Comparison of ENCODE assay signal across 8 mouse cellular contexts in genomic region chr13:95327345-95327741, GRCm38 (mm10). TPM values are rescaled to one million over a fixed set of nuclear protein-coding genes. Genes with fewer than 3 reads are reported as not detected.
DNase-seq lines count a peak whose midpoint lies in the region; ATAC-seq and TF ChIP-seq lines count a peak whose summit lies in the region.

No protein-coding gene starts in this region.

- H3K9me3 ChIP-seq in embryonic facial prominence, embryonic 11.5 days (replicated peaks; ENCODE audit: control insufficient read depth, low read length) = no peaks in the 10 kb centered on the region
- H3K9me3 ChIP-seq in hindbrain, embryonic 14.5 days (ENCODE audit: control insufficient read depth, low read length) = no peaks in the 10 kb centered on the region
- no peaks in the 10 kb centered on the region for H3K9me3 ChIP-seq in limb, embryonic 14.5 days (ENCODE audit: control insufficient read depth, low read length)
- no peaks in the 10 kb centered on the region for H3K9me3 ChIP-seq in midbrain, postnatal 0 days (ENCODE audit: low read length)

- DNase-seq in thymus, postnatal 4 days = peak; percentile 26
- DNase-seq in thymus, postnatal 36 days = no peak
- peak; percentile 54 for DNase-seq in embryonic facial prominence, embryonic 11.5 days (ENCODE audit: low spot score)
- peak; percentile 62 for DNase-seq in hindbrain, embryonic 14.5 days (ENCODE audit: low spot score)
- DNase-seq in limb, embryonic 14.5 days (ENCODE audit: low spot score) = peak; percentile 73
- DNase-seq in midbrain, postnatal 0 days (ENCODE audit: low spot score) = peak; percentile 85
- DNase-seq in T-cell, adult 2 months (ENCODE audit: low spot score) = no peak
- DNase-seq in c-Kit-positive CD71-positive TER-119-positive erythroid progenitor cells, embryonic 14.5 days (ENCODE audit: low spot score) = no peak

- no peaks in the 10 kb centered on the region for H3K27me3 ChIP-seq in embryonic facial prominence, embryonic 11.5 days (ENCODE audit: control insufficient read depth, insufficient read depth, low read length)
- H3K27me3 ChIP-seq in hindbrain, embryonic 14.5 days (ENCODE audit: control insufficient read depth, insufficient read depth, low read length) = no peaks in the 10 kb centered on the region
- no peaks in the 10 kb centered on the region for H3K27me3 ChIP-seq in limb, embryonic 14.5 days (ENCODE audit: control insufficient read depth, insufficient read depth, low read length)
- no peaks in the 10 kb centered on the region for H3K27me3 ChIP-seq in midbrain, postnatal 0 days (ENCODE audit: insufficient read depth, low read length)

- 2% methylated on average over 5 of the region's 5 CpGs for WGBS in embryonic facial prominence, embryonic 11.5 days
- 6% methylated on average over 5 of the region's 5 CpGs for WGBS in hindbrain, embryonic 14.5 days
- 4% methylated on average over 5 of the region's 5 CpGs for WGBS in limb, embryonic 14.5 days
- WGBS in midbrain, postnatal 0 days = 8% methylated on average over 5 of the region's 5 CpGs

- H3K4me1 ChIP-seq in embryonic facial prominence, embryonic 11.5 days (ENCODE audit: control insufficient read depth, insufficient read depth, low read length) = no peaks in the 10 kb centered on the region; the same call in 1 of the 2 replicates
- H3K4me1 ChIP-seq in hindbrain, embryonic 14.5 days (replicated peaks; ENCODE audit: control insufficient read depth, insufficient read depth, low read length) = peaks cover 32% of the 10 kb centered on the region
- H3K4me1 ChIP-seq in limb, embryonic 14.5 days (ENCODE audit: control insufficient read depth, insufficient read depth, low read length) = peaks cover 25% of the 10 kb centered on the region
- peaks cover 13% of the 10 kb centered on the region for H3K4me1 ChIP-seq in midbrain, postnatal 0 days (ENCODE audit: insufficient read depth, low read length)

- H3K27ac ChIP-seq in embryonic facial prominence, embryonic 11.5 days (replicated peaks; ENCODE audit: low read depth, low read length) = peak overlapping the region; percentile 53; the same call in 1 of the 2 replicates
- H3K27ac ChIP-seq in hindbrain, embryonic 14.5 days = peak overlapping the region; percentile 77
- peak overlapping the region; percentile 100 for H3K27ac ChIP-seq in limb, embryonic 14.5 days (replicated peaks; ENCODE audit: low read depth, low read length)
- peak overlapping the region; percentile 26; the same call in 1 of the 2 replicates for H3K27ac ChIP-seq in midbrain, postnatal 0 days (ENCODE audit: low read depth, low read length)

- TF ChIP-seq CTCF in midbrain, postnatal 0 days (IDR thresholded peaks at IDR 0.05) = no peak

- no peak for ATAC-seq in embryonic facial prominence, embryonic 11.5 days (replicated peaks; ENCODE audit: insufficient number of reproducible peaks, low FRiP score, low TSS enrichment, low read depth)
- no peak; the same call in 1 of the 2 replicates for ATAC-seq in hindbrain, embryonic 14.5 days (ENCODE audit: low FRiP score)
- no peak for ATAC-seq in limb, embryonic 14.5 days (ENCODE audit: low FRiP score, low read depth)
- ATAC-seq in midbrain, postnatal 0 days (ENCODE audit: low FRiP score) = no peak

- no peaks in the 10 kb centered on the region for H3K36me3 ChIP-seq in embryonic facial prominence, embryonic 11.5 days (replicated peaks; ENCODE audit: control insufficient read depth, insufficient read depth, low read depth, low read length)
- no peaks in the 10 kb centered on the region for H3K36me3 ChIP-seq in hindbrain, embryonic 14.5 days (replicated peaks; ENCODE audit: control insufficient read depth, insufficient read depth)
- 0 out of 2 replicates have a peak, but pooled peaks cover 9% of the 10 kb centered on the region for H3K36me3 ChIP-seq in limb, embryonic 14.5 days (ENCODE audit: control insufficient read depth, insufficient read depth, low read length)
- H3K36me3 ChIP-seq in midbrain, postnatal 0 days (ENCODE audit: insufficient read depth, low read length) = no peaks in the 10 kb centered on the region

- peak overlapping the region; percentile 99 for H3K9ac ChIP-seq in embryonic facial prominence, embryonic 11.5 days (replicated peaks; ENCODE audit: low read length)
- peak overlapping the region; percentile 94 for H3K9ac ChIP-seq in hindbrain, embryonic 14.5 days
- H3K9ac ChIP-seq in limb, embryonic 14.5 days (ENCODE audit: low read depth, low read length, severe bottlenecking) = peak overlapping the region; percentile 100
- H3K9ac ChIP-seq in midbrain, postnatal 0 days (replicated peaks; ENCODE audit: low read length, poor library complexity, severe bottlenecking) = peak overlapping the region; percentile 100

- no peak for TF ChIP-seq POLR2A in limb, embryonic 14.5 days (IDR thresholded peaks at IDR 0.05; ENCODE audit: borderline replicate concordance, extremely low read depth, insufficient read depth, insufficient read length)

- peak overlapping the region; percentile 81 for H3K4me2 ChIP-seq in embryonic facial prominence, embryonic 11.5 days (ENCODE audit: low read depth, low read length)
- peak overlapping the region; percentile 75 for H3K4me2 ChIP-seq in hindbrain, embryonic 14.5 days (replicated peaks)
- H3K4me2 ChIP-seq in limb, embryonic 14.5 days (replicated peaks; ENCODE audit: low read depth, low read length, severe bottlenecking) = peak overlapping the region; percentile 78
- H3K4me2 ChIP-seq in midbrain, postnatal 0 days (ENCODE audit: low read depth, low read length, poor library complexity, severe bottlenecking) = peak overlapping the region; percentile 82

- peak overlapping the region; percentile 83 for H3K4me3 ChIP-seq in embryonic facial prominence, embryonic 11.5 days (ENCODE audit: low read depth, low read length)
- H3K4me3 ChIP-seq in hindbrain, embryonic 14.5 days (replicated peaks; ENCODE audit: low read length) = peak overlapping the region; percentile 88
- peak overlapping the region; percentile 96 for H3K4me3 ChIP-seq in limb, embryonic 14.5 days (replicated peaks; ENCODE audit: low read length)
- H3K4me3 ChIP-seq in midbrain, postnatal 0 days (ENCODE audit: low read depth, low read length) = peak overlapping the region; percentile 88

RNA-seq across cellular contexts. Expression of gene Zbed3, which starts 3.9 kb away (rescaled TPM):
- 71.2 and 82.0 TPM in 2 replicates for polyA plus RNA-seq in embryonic facial prominence, embryonic 11.5 days (2014; fragmentation: Nextera tagmentation; extraction: Ambion mirVana)
- 31.9 and 37.5 TPM in 2 replicates for polyA plus RNA-seq in hindbrain, embryonic 14.5 days (2014; fragmentation: Nextera tagmentation; extraction: Ambion mirVana)
- 80.2 and 102 TPM in 2 replicates for polyA plus RNA-seq in limb, embryonic 14.5 days (2012; rRNA removed)
- polyA plus RNA-seq in limb, embryonic 14.5 days (2014; fragmentation: Nextera tagmentation; extraction: Ambion mirVana) = 68.8 and 75.5 TPM in 2 replicates
- 17.7 and 23.8 TPM in 2 replicates for total RNA-seq in midbrain, postnatal 0 days (2014; rRNA removed)
- polyA plus RNA-seq in midbrain, postnatal 0 days (2015; fragmentation: Nextera tagmentation; extraction: Ambion mirVana) = 26.6 and 31.5 TPM in 2 replicates

RNA-seq across cellular contexts. Expression of gene Aggf1, which starts 47.8 kb away (rescaled TPM):
- 48.0 and 48.5 TPM in 2 replicates for polyA plus RNA-seq in embryonic facial prominence, embryonic 11.5 days (2014; fragmentation: Nextera tagmentation; extraction: Ambion mirVana)
- polyA plus RNA-seq in hindbrain, embryonic 14.5 days (2014; fragmentation: Nextera tagmentation; extraction: Ambion mirVana) = 34.6 and 41.7 TPM in 2 replicates
- 20.0 and 24.4 TPM in 2 replicates for polyA plus RNA-seq in limb, embryonic 14.5 days (2012; rRNA removed)
- 32.9 and 37.1 TPM in 2 replicates for polyA plus RNA-seq in limb, embryonic 14.5 days (2014; fragmentation: Nextera tagmentation; extraction: Ambion mirVana)
- 25.5 and 27.6 TPM in 2 replicates for total RNA-seq in midbrain, postnatal 0 days (2014; rRNA removed)
- polyA plus RNA-seq in midbrain, postnatal 0 days (2015; fragmentation: Nextera tagmentation; extraction: Ambion mirVana) = 26.7 and 28.7 TPM in 2 replicates

Comparison
In these comparisons a context has a peak if more than half of its experiments do, and no peak if none do; other contexts are left out.
1. DNase-seq: peak in thymus, postnatal 4 days (single experiment), embryonic facial prominence, embryonic 11.5 days (single experiment), hindbrain, embryonic 14.5 days (single experiment), limb, embryonic 14.5 days (single experiment) and midbrain, postnatal 0 days (single experiment); none in thymus, postnatal 36 days (0 of 2), T-cell, adult 2 months (single experiment) and c-Kit-positive CD71-positive TER-119-positive erythroid progenitor cells, embryonic 14.5 days (single experiment).
2. H3K27ac ChIP-seq: peak in every context shown above with its lines; median percentile 100 in limb, embryonic 14.5 days; 77 in hindbrain, embryonic 14.5 days; 53 in embryonic facial prominence, embryonic 11.5 days; 26 in midbrain, postnatal 0 days.
3. Peak in every context shown above with its lines, with median percentiles within 50 percentile points of each other: H3K4me2 ChIP-seq, H3K4me3 ChIP-seq and H3K9ac ChIP-seq.